Mouse (Mus musculus) forebrain, embryonic 11.5 days (tissue): ENCODE measurements around the gene Bhlhe40. TPM values are rescaled to one million over a fixed set of nuclear protein-coding genes. Genes with fewer than 3 reads are reported as not detected.
A peak's percentile ranks its signal among the peaks of the same experiment; 100 is the strongest.

Source experiments
- ATAC-seq: fragments of 200-750 bp; cut with Nextera tagmentation; replicated peaks from 2 replicates; pipeline ENCODE4 v1.8.0; 2017; ENCODE audit warnings: moderate TSS enrichment; ENCODE audit not compliant: low FRiP score
- DNase-seq: peaks from one replicate; pipeline ENCODE4 v3.0.0-alpha.2; 2017; ENCODE audit warnings: low spot score
- H3K27ac ChIP-seq: fragments of 300-500 bp; sonication (generic); 2 replicates; pipeline ENCODE4 v1.5.1; 2014; ENCODE audit warnings: low read depth, low read length
- H3K27me3 ChIP-seq: fragments of 300-500 bp; sonication (generic); 2 replicates; pipeline ENCODE4 v1.6.1; 2014; ENCODE audit warnings: mild to moderate bottlenecking, low read length, mixed read lengths; ENCODE audit not compliant: control insufficient read depth, insufficient read depth
- H3K36me3 ChIP-seq: fragments of 300-500 bp; sonication (generic); 2 replicates; pipeline ENCODE4 v1.6.1; 2014; ENCODE audit warnings: mild to moderate bottlenecking, low read length, moderate library complexity, mixed read lengths; ENCODE audit not compliant: control insufficient read depth, insufficient read depth
- H3K4me1 ChIP-seq: fragments of 300-500 bp; sonication (generic); replicated peaks from 2 replicates; pipeline ENCODE4 v1.6.1; 2014; ENCODE audit warnings: low read length, mixed read lengths; ENCODE audit not compliant: control insufficient read depth, insufficient read depth
- H3K4me2 ChIP-seq: fragments of 300-500 bp; sonication (generic); 2 replicates; pipeline ENCODE4 v1.6.1; 2014; ENCODE audit warnings: low read depth, mild to moderate bottlenecking, low read length, moderate library complexity, mixed read lengths; ENCODE audit not compliant: severe bottlenecking
- H3K4me3 ChIP-seq: fragments of 300-500 bp; sonication (generic); 2 replicates; pipeline ENCODE4 v1.5.1; 2014; ENCODE audit warnings: low read depth, low read length
- H3K9ac ChIP-seq: fragments of 300-500 bp; sonication (generic); 2 replicates; pipeline ENCODE4 v1.6.1; 2014; ENCODE audit warnings: low read length
- H3K9me3 ChIP-seq: fragments of 300-500 bp; sonication (generic); 2 replicates; pipeline ENCODE4 v1.6.1; 2016; ENCODE audit warnings: low read length, mixed read lengths; ENCODE audit not compliant: control insufficient read depth
- WGBS: fragments of 180-500 bp; shearing (Covaris S2); extraction: QIAGEN DNeasy Blood & Tissue Kit; methylation state at CpG from one replicate; pipeline ENCODE4 v1.1.7; 2014; 5-methylcytosine and 5-hydroxymethylcytosine counted together
- polyA plus RNA-seq: library from polyadenylated mRNA; unstranded; fragments of >200 nt; fragmentation: Nextera tagmentation; extraction: Ambion mirVana; gene quantifications from 2 replicates; pipeline ENCODE4 v1.2.1, GENCODE M21; 2014

Gene Bhlhe40
- polyA plus RNA-seq = 5.7 and 6.9 TPM in 2 replicates

DNA sequence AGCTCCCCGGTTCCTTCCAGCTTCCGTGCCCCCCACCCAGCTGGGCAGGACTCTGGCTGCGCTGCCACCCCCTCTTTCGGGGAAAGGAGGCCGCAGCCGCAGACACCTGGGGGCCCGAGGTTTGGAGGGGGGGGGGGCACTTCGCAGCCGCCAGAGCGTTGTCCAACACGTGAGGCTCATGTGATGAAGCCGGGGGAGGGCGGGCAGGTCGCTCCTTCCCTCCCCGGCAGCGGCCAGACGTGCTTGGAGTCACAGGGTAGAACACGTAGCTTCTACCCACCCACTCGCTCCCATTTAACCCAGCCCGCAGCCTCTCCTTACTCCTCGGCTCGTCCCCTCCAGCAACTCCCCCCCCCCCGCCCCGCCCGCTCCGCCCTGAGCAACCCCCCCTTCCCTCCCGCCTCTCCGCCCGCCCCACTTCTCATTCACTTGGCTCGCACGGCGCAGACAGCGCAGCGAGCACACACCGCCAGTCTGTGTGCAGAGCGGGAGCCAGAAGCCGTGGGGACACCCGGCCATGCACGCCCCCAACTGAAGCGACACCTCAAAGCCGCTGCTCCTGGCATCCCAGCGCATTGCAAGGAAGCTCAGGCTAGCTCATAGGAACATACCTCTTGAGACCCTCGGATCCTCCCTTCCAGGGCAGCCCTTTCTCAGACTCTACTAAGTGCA is at the start of gene Bhlhe40:
Gene Bhlhe40, plus strand, starts transcription at position 424 of the 672 bp plus-strand sequence.
- ATAC-seq = peak; percentile 77
- WGBS = 0% methylated on average over 35 of the region's 43 CpGs
- DNase-seq = peak; percentile 90
- H3K36me3 ChIP-seq = no peaks in the 10 kb centered on the region
- H3K4me1 ChIP-seq = peaks cover 11% of the 10 kb centered on the region; the same call in 1 of the 2 replicates
- no peaks in the 10 kb centered on the region for H3K9me3 ChIP-seq
- peaks cover 4% of the 10 kb centered on the region; the same call in 1 of the 2 replicates for H3K27me3 ChIP-seq
- H3K4me3 ChIP-seq = peak within 1 kb of the TSS; percentile 55
- H3K9ac ChIP-seq = peak within 1 kb of the TSS; percentile 72
- H3K4me2 ChIP-seq = peak within 1 kb of the TSS; percentile 99
- H3K27ac ChIP-seq = peak within 1 kb of the TSS; percentile 77

- no peaks in the 10 kb centered on the region for H3K27me3 ChIP-seq
- H3K9ac ChIP-seq = no peak overlapping the region
- ATAC-seq (no peak), DNase-seq (no peak)
- no peaks in the 10 kb centered on the region for H3K4me1 ChIP-seq
- no peaks in the 10 kb centered on the region for H3K9me3 ChIP-seq
- no peaks in the 10 kb centered on the region for H3K36me3 ChIP-seq
- no peak overlapping the region for H3K4me2 ChIP-seq
- H3K4me3 ChIP-seq = no peak overlapping the region
- WGBS = 75% methylated on average over 3 of the region's 3 CpGs
- H3K27ac ChIP-seq = no peak overlapping the region
Measured at GRCm38 (mm10) chr6:108611663-108612062, 48.8 kb upstream of the Bhlhe40 start.

- H3K9ac ChIP-seq = no peak overlapping the region
- ATAC-seq (no peak), DNase-seq (no peak)
- H3K36me3 ChIP-seq = no peaks in the 10 kb centered on the region
- H3K9me3 ChIP-seq = no peaks in the 10 kb centered on the region
- no peak overlapping the region for H3K27ac ChIP-seq
- no peaks in the 10 kb centered on the region for H3K4me1 ChIP-seq
- no peak overlapping the region for H3K4me3 ChIP-seq
- H3K4me2 ChIP-seq = no peak overlapping the region
- 92% methylated on average over 10 of the region's 10 CpGs for WGBS
- no peaks in the 10 kb centered on the region for H3K27me3 ChIP-seq
Measured at GRCm38 (mm10) chr6:108618025-108618424, 42.4 kb upstream of the Bhlhe40 start.

DNA sequence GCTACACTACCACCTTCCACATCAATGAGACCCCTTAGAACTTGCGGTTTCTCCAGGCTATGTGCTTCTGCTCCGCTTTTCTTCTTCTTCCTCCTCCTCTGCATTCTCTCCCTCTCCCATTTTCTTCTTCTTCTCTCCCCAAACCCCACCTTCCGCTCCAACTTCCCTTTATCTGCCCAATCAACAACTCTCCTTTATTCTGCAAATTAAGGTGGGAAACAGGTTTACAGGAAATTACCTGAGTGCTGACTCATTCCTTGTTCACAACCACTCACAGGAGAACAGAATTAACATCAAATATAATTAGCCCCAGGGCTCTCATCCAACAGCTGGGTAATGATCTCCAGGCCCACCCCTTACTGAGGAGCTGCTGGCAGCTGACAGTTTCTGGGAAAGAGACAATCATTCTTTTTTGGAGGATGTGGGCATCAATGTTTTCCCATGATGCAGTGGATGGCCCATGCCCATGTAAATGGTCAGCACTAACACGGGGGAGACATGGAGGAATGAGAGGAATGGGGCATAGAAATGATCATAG is 37.3 kb upstream of the Bhlhe40 start:
- 85% methylated on average over 4 of the region's 4 CpGs for WGBS
- no peak for ATAC-seq
- Histone ChIP-seq H3K4me1 (no peaks in the 10 kb centered on the region), H3K9ac (no peak overlapping the region), H3K27me3 (no peaks in the 10 kb centered on the region), H3K27ac (no peak overlapping the region), H3K36me3 (no peaks in the 10 kb centered on the region), H3K9me3 (no peaks in the 10 kb centered on the region), H3K4me2 (no peak overlapping the region), H3K4me3 (no peak overlapping the region)
- no peak for DNase-seq

DNA sequence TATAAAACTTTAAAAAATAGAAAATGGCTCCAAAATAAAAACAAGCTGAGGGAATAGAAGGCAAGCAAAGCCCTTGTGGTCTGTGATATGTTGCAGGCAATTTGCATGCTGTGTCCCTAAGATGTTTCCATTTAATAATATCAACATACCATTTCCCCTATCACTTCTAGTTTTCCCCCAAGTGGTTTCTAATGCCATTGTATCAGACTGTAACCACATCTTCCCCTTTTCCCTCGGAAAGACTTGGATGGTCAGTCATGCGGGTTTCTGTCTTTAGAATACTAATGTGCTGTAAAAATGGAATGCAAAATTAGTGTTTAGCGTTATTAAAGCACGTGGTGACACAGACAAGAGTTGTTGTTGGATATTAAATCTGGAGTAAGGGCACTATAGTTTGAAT is 35.5 kb upstream of the Bhlhe40 start:
- no peaks in the 10 kb centered on the region for H3K27me3 ChIP-seq
- DNase-seq (no peak), ATAC-seq (no peak)
- H3K9me3 ChIP-seq = no peaks in the 10 kb centered on the region
- H3K27ac ChIP-seq = no peak overlapping the region
- no peak overlapping the region for H3K4me2 ChIP-seq
- no peak overlapping the region for H3K9ac ChIP-seq
- no peaks in the 10 kb centered on the region for H3K36me3 ChIP-seq
- WGBS = 84% methylated on average over 4 of the region's 4 CpGs
- H3K4me3 ChIP-seq = no peak overlapping the region
- H3K4me1 ChIP-seq = no peaks in the 10 kb centered on the region

GRCm38 (mm10) chr6:108630701-108631100 is 29.7 kb upstream of the Bhlhe40 start:
- Histone ChIP-seq H3K9me3 (no peaks in the 10 kb centered on the region), H3K27ac (no peak overlapping the region), H3K27me3 (no peaks in the 10 kb centered on the region), H3K4me1 (no peaks in the 10 kb centered on the region), H3K36me3 (no peaks in the 10 kb centered on the region), H3K4me2 (no peak overlapping the region), H3K4me3 (no peak overlapping the region), H3K9ac (no peak overlapping the region)
- DNase-seq (no peak), ATAC-seq (no peak)

DNA sequence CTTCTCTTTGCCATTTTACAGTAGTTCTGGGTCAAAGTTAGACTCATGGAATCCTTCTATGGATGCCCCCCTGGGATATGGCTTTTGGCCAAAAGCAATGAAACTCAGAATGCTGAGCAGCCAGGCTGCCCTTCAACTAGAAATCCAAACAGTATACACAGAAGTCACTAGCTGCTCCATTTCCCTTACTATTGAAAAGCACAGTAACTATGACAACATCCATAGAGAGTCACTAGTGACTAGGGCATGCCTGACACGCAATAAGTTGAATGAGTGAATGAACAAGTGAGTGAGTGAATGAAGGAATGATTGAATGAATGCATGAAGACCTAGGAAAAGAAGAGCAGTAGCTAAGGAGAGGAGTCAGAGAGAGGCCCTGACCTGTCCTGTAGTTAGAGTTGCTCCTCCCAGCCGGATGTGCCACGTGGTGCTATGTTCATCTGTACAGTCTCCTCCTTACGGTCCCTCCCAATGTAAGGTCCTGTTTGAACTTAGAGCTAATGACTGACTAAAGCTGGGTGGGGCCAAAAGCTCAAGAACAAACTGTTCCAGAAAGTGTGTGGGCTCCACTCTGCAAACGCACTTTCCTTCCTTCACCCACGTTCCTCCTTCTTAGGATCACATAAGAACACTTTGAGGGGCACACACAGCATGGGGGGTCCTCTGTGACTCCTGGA is 22.1 kb upstream of the Bhlhe40 start:
- WGBS = 93% methylated on average over 6 of the region's 6 CpGs
- no peaks in the 10 kb centered on the region for H3K4me1 ChIP-seq
- ATAC-seq = no peak

GRCm38 (mm10) chr6:108642020-108642419 is 18.4 kb upstream of the Bhlhe40 start:
- Histone ChIP-seq H3K4me3 (no peak overlapping the region), H3K27me3 (no peaks in the 10 kb centered on the region), H3K9me3 (no peaks in the 10 kb centered on the region), H3K36me3 (no peaks in the 10 kb centered on the region), H3K4me1 (no peaks in the 10 kb centered on the region), H3K27ac (no peak overlapping the region), H3K4me2 (no peak overlapping the region), H3K9ac (no peak overlapping the region)
- 83% methylated on average over 7 of the region's 7 CpGs for WGBS
- DNase-seq (no peak), ATAC-seq (no peak)

More for the DNA sequence above, 22.1 kb upstream of the Bhlhe40 start:
- H3K27ac ChIP-seq = no peak overlapping the region
- no peaks in the 10 kb centered on the region for H3K9me3 ChIP-seq
- H3K27me3 ChIP-seq = no peaks in the 10 kb centered on the region
- no peak overlapping the region for H3K4me2 ChIP-seq
- no peak overlapping the region for H3K9ac ChIP-seq
- H3K4me3 ChIP-seq = no peak overlapping the region
- no peak for DNase-seq
- no peaks in the 10 kb centered on the region for H3K36me3 ChIP-seq
